9 mouse cellular contexts compared by ENCODE assay signal in genomic region chr19:24899578-24900544, GRCm38 (mm10). TPM values are rescaled to one million over a fixed set of nuclear protein-coding genes. Genes with fewer than 3 reads are reported as not detected.
DNase-seq lines count a peak whose midpoint lies in the region; ATAC-seq and TF ChIP-seq lines count a peak whose summit lies in the region.
"Had no signal": no experiment of that assay in that cellular context is flagged by ENCODE, and none has a peak within 500 bp of the region (broad histone marks: within the 10 kb centered on the region; RNA-seq: fewer than 3 reads in every experiment).

No protein-coding gene starts in this region.

- WGBS in forebrain, embryonic 11.5 days, result under 1% methylated on average over 83 of the region's 84 CpGs
- WGBS in intestine, embryonic 15.5 days, result under 1% methylated on average over 84 of the region's 84 CpGs

- peak overlapping the region; percentile 20; the same call in 1 of the 2 replicates for H3K9ac ChIP-seq in forebrain, embryonic 11.5 days (ENCODE audit: low read length)
- no peak overlapping the region for H3K9ac ChIP-seq in intestine, embryonic 15.5 days

- H3K4me1 ChIP-seq in E14TG2a.4 (replicated peaks; ENCODE audit: low read depth, low read length), result peaks cover 57% of the 10 kb centered on the region
- peaks cover 12% of the 10 kb centered on the region for H3K4me1 ChIP-seq in forebrain, embryonic 11.5 days (replicated peaks; ENCODE audit: control insufficient read depth, insufficient read depth, low read length)
- H3K4me1 ChIP-seq in intestine, embryonic 15.5 days (replicated peaks), result peaks cover 21% of the 10 kb centered on the region

- peak; percentile 26 for DNase-seq in adrenal gland, postnatal 14 days
- no peak for DNase-seq in adrenal gland, postnatal 25 days
- peak; percentile 76 for DNase-seq in forebrain, embryonic 11.5 days (ENCODE audit: low spot score)
- DNase-seq in testis, postnatal 10 days (ENCODE audit: low spot score), result peak; percentile 48
- no peak for DNase-seq in cerebellum, adult 9-11 months

- peak overlapping the region; percentile 76 for H3K4me3 ChIP-seq in E14TG2a.4 (replicated peaks; ENCODE audit: low read length)
- H3K4me3 ChIP-seq in forebrain, embryonic 11.5 days (ENCODE audit: low read depth, low read length), result peak overlapping the region; percentile 38
- peak overlapping the region; percentile 34 for H3K4me3 ChIP-seq in intestine, embryonic 15.5 days (replicated peaks)

- peak overlapping the region; percentile 71 for H3K4me2 ChIP-seq in forebrain, embryonic 11.5 days (ENCODE audit: low read depth, low read length, severe bottlenecking)
- H3K4me2 ChIP-seq in intestine, embryonic 15.5 days (replicated peaks), result peak overlapping the region; percentile 75

- no peak overlapping the region for H3K27ac ChIP-seq in forebrain, embryonic 11.5 days (ENCODE audit: low read depth, low read length)
- H3K27ac ChIP-seq in intestine, embryonic 15.5 days, result no peak overlapping the region

- no peaks in the 10 kb centered on the region for H3K9me3 ChIP-seq in E14TG2a.4 (ENCODE audit: low read length)
- H3K9me3 ChIP-seq in forebrain, embryonic 11.5 days (ENCODE audit: control insufficient read depth, low read length), result no peaks in the 10 kb centered on the region
- H3K9me3 ChIP-seq in intestine, embryonic 15.5 days, result no peaks in the 10 kb centered on the region

- ATAC-seq in forebrain, embryonic 11.5 days (replicated peaks; ENCODE audit: low FRiP score), result peak; percentile 66
- ATAC-seq in intestine, embryonic 15.5 days, result peak; percentile 25; the same call in 1 of the 2 replicates
- ATAC-seq in megakaryocyte progenitor cell, adult 5-6 weeks (replicated peaks; ENCODE audit: poor library complexity), result peak; percentile 77

- no peaks in the 10 kb centered on the region for H3K36me3 ChIP-seq in E14TG2a.4 (ENCODE audit: insufficient read depth, low read length)
- H3K36me3 ChIP-seq in forebrain, embryonic 11.5 days (ENCODE audit: control insufficient read depth, insufficient read depth, low read length), result no peaks in the 10 kb centered on the region
- H3K36me3 ChIP-seq in intestine, embryonic 15.5 days, result no peaks in the 10 kb centered on the region

- H3K27me3 ChIP-seq in E14TG2a.4 (ENCODE audit: insufficient read depth, low read length), result peaks cover 89% of the 10 kb centered on the region
- peaks cover 68% of the 10 kb centered on the region for H3K27me3 ChIP-seq in forebrain, embryonic 11.5 days (ENCODE audit: control insufficient read depth, insufficient read depth, low read length)
- peaks cover 66% of the 10 kb centered on the region for H3K27me3 ChIP-seq in intestine, embryonic 15.5 days (replicated peaks)

- TF ChIP-seq CTCF in E14TG2a.4 (conservative IDR thresholded peaks at IDR 0.05; ENCODE audit: low read length), result no peak

RNA-seq across cellular contexts. Expression of gene Foxd4, which starts 1.1 kb away (rescaled TPM):
- total RNA-seq in adrenal gland, postnatal 14 days (2021), result not detected in 2 replicates
- total RNA-seq in adrenal gland, postnatal 25 days (2021), result not detected in 2 replicates
- not detected in 2 replicates for polyA plus RNA-seq in forebrain, embryonic 11.5 days (2014; fragmentation: Nextera tagmentation; extraction: Ambion mirVana)
- not detected in 2 replicates for polyA plus RNA-seq in intestine, embryonic 15.5 days (2015; fragmentation: Nextera tagmentation; extraction: Ambion mirVana)
- 0.17 TPM in 1 of 2 replicates, not detected in the other for total RNA-seq in megakaryocyte progenitor cell, adult 5-6 weeks (2015)
- not detected in 2 replicates for total RNA-seq in megakaryocyte progenitor cell, adult 5-6 weeks (2017)
- total RNA-seq: gastrocnemius, postnatal 4 days had no signal

RNA-seq across cellular contexts. Expression of gene Gm10053, which starts 24.4 kb away (rescaled TPM):
- 547 and 580 TPM in 2 replicates for total RNA-seq in adrenal gland, postnatal 14 days (2021)
- total RNA-seq in adrenal gland, postnatal 25 days (2021), result 183 and 198 TPM in 2 replicates
- 243 and 249 TPM in 2 replicates for polyA plus RNA-seq in forebrain, embryonic 11.5 days (2014; fragmentation: Nextera tagmentation; extraction: Ambion mirVana)
- polyA plus RNA-seq in intestine, embryonic 15.5 days (2015; fragmentation: Nextera tagmentation; extraction: Ambion mirVana), result 341 and 347 TPM in 2 replicates
- total RNA-seq in megakaryocyte progenitor cell, adult 5-6 weeks (2015), result 297 and 299 TPM in 2 replicates
- 181 and 246 TPM in 2 replicates for total RNA-seq in megakaryocyte progenitor cell, adult 5-6 weeks (2017)

RNA-seq across cellular contexts. Expression of gene Pgm5, which starts 38.2 kb away (rescaled TPM):
- total RNA-seq in adrenal gland, postnatal 14 days (2021), result 60.3 and 68.5 TPM in 2 replicates
- 46.2 and 54.3 TPM in 2 replicates for total RNA-seq in adrenal gland, postnatal 25 days (2021)
- 0.11 and 0.35 TPM in 2 replicates for polyA plus RNA-seq in forebrain, embryonic 11.5 days (2014; fragmentation: Nextera tagmentation; extraction: Ambion mirVana)
- polyA plus RNA-seq in intestine, embryonic 15.5 days (2015; fragmentation: Nextera tagmentation; extraction: Ambion mirVana), result 6.1 and 7.3 TPM in 2 replicates
- not detected in 2 replicates for total RNA-seq in megakaryocyte progenitor cell, adult 5-6 weeks (2015)
- not detected in 2 replicates for total RNA-seq in megakaryocyte progenitor cell, adult 5-6 weeks (2017)

Comparison
In these comparisons a context has a peak if more than half of its experiments do, and no peak if none do; other contexts are left out.
1. DNase-seq: peak in adrenal gland, postnatal 14 days (single experiment), forebrain, embryonic 11.5 days (single experiment) and testis, postnatal 10 days (single experiment); none in adrenal gland, postnatal 25 days (single experiment) and cerebellum, adult 9-11 months (single experiment).
2. ATAC-seq: peak in every context shown above with its lines; median percentile 77 in megakaryocyte progenitor cell, adult 5-6 weeks; 66 in forebrain, embryonic 11.5 days; 25 in intestine, embryonic 15.5 days.
3. RNA of gene Pgm5, which starts 38.2 kb away (total RNA-seq): 60.3 to 68.5 TPM in adrenal gland, postnatal 14 days and 46.2 to 54.3 TPM in adrenal gland, postnatal 25 days; not detected in megakaryocyte progenitor cell, adult 5-6 weeks; every median in the first group is over 10 times any median in the second.
4. Peak in every context shown above with its lines, with median percentiles within 50 percentile points of each other: H3K4me3 ChIP-seq.